Mouse (Mus musculus): ENCODE measurements around the gene Mgll. TPM values are rescaled to one million over a fixed set of nuclear protein-coding genes. Genes with fewer than 3 reads are reported as not detected.

Gene Mgll
- polyA plus RNA-seq, 1 experiment from 2014 or later = 1.1 TPM

GRCm38 (mm10) chr6:88793872-88794271 lies 69.7 kb downstream of the Mgll start:
- peaks cover 21% of the 10 kb centered on the region; the same call in 1 of the 2 replicates for H3K4me1 ChIP-seq
- no peak for ATAC-seq (ENCODE audit: low FRiP score, low read depth)
- 0 out of 2 replicates have a peak, but pooled peaks cover 7% of the 10 kb centered on the region for H3K27me3 ChIP-seq
- WGBS = 85% methylated on average over 13 of the region's 13 CpGs
- H3K27ac ChIP-seq (replicated peaks) = no peak overlapping the region
- H3K36me3 ChIP-seq = no peaks in the 10 kb centered on the region
- no peak overlapping the region for H3K9ac ChIP-seq (replicated peaks)
- no peak overlapping the region for H3K4me2 ChIP-seq (replicated peaks)
- H3K4me3 ChIP-seq = no peak overlapping the region
- no peaks in the 10 kb centered on the region for H3K9me3 ChIP-seq

DNA sequence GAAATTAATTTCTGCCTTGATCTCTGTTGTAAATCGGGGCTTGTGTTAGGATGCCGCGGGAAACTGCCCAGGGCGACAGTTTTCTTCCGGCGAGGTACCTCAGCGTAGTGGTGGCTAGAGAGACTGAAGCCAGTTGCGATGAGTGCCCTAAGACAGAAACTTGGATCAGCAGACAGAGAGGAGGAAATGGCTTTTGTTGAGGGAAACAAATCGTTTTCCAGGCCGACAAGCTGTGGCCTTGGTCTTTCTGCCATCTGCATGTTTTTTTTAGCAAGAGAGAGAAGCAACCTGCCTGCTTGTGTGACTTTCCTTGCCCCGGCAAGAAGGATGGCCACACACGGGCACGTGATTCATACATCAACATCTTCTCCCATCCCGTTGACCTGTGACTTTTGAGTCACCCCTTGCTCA lies 70.4 kb downstream of the Mgll start:
- 79% methylated on average over 14 of the region's 14 CpGs for WGBS
- no peak for ATAC-seq (ENCODE audit: low FRiP score, low read depth)
- no peaks in the 10 kb centered on the region for H3K36me3 ChIP-seq
- 0 out of 2 replicates have a peak, but pooled peaks cover 4% of the 10 kb centered on the region for H3K27me3 ChIP-seq
- peaks cover 21% of the 10 kb centered on the region; the same call in 1 of the 2 replicates for H3K4me1 ChIP-seq
- no peak overlapping the region for H3K27ac ChIP-seq (replicated peaks)
- no peaks in the 10 kb centered on the region for H3K9me3 ChIP-seq
- no peak overlapping the region for H3K9ac ChIP-seq (replicated peaks)
- no peak overlapping the region for H3K4me2 ChIP-seq (replicated peaks)
- no peak overlapping the region for H3K4me3 ChIP-seq

DNA sequence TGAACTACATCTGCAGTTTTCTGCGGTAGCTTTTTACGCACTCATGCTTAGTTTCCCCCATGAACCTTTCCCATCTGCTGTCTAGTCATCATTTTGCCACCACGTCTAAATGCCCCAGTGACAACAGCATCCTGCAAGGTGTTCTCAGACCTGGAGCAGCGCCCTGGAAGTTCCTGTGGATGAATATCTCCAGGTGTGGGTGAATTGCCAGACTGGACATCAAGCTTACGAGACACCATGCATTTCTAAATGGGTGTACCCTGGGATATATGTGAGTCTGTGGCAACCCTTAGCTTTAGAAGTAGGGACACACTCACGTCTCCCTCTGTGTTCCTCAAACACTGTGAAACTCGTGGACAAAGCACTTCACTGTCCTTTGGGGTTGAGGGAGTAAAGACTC lies 76.0 kb downstream of the Mgll start:
- no peak overlapping the region for H3K4me2 ChIP-seq (replicated peaks)
- H3K9me3 ChIP-seq = no peaks in the 10 kb centered on the region
- no peak overlapping the region for H3K4me3 ChIP-seq
- H3K36me3 ChIP-seq = no peaks in the 10 kb centered on the region
- WGBS = 85% methylated on average over 7 of the region's 7 CpGs
- no peak for ATAC-seq (ENCODE audit: low FRiP score, low read depth)
- H3K27ac ChIP-seq (replicated peaks) = no peak overlapping the region
- H3K4me1 ChIP-seq = 0 out of 2 replicates have a peak, but pooled peaks cover 3% of the 10 kb centered on the region
- H3K27me3 ChIP-seq = no peaks in the 10 kb centered on the region
- no peak overlapping the region for H3K9ac ChIP-seq (replicated peaks)

DNA sequence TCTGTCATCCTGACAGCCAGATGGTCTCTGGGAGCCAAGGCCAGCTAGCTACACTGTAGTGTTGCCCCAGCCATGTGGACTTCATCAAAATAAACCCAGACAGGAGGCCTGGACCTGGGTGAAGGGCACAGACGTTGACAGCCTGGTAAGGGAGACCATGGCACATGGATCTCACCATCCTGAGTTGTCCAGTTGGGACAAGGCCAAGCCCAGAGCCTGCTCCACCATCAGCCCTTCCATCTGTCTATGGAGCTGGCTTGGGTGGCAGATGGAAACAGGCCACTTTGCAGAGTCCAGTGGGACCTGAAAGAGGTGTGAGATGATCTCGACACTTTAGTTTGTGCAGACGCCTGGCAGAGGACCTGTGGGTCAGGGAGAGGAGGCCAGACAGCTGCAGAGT lies 76.5 kb downstream of the Mgll start:
- 70% methylated on average over 3 of the region's 3 CpGs for WGBS
- Histone ChIP-seq H3K4me1 (0 out of 2 replicates have a peak, but pooled peaks cover 3% of the 10 kb centered on the region), H3K4me3 (no peak overlapping the region), H3K9ac (replicated peaks) (no peak overlapping the region), H3K36me3 (no peaks in the 10 kb centered on the region), H3K27me3 (no peaks in the 10 kb centered on the region), H3K27ac (replicated peaks) (no peak overlapping the region), H3K4me2 (replicated peaks) (no peak overlapping the region), H3K9me3 (no peaks in the 10 kb centered on the region)
- ATAC-seq (ENCODE audit: low FRiP score, low read depth) = no peak

DNA sequence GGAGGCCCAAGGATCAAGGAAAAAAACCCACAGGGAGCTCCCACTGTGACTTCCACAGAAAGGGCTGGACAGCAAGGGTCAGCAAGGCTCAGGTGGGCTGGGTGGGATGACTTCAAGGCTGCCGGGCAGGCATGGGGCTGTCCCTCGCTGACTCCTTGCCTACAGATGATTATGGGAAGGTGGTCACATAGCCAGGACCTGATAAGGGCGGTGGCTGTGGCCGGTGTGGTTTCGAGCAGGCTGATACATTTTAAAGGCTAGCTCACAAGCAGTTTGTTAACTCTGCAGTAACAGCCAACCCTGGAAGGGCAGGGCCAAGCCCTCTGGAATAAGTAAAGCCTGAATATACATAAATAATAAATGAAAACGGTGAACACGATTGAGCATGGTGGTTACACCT lies 78.8 kb downstream of the Mgll start:
- 0 out of 2 replicates have a peak, but pooled peaks cover 6% of the 10 kb centered on the region for H3K4me1 ChIP-seq
- no peak overlapping the region for H3K4me2 ChIP-seq (replicated peaks)
- H3K36me3 ChIP-seq = no peaks in the 10 kb centered on the region
- H3K4me3 ChIP-seq = no peak overlapping the region
- WGBS = 84% methylated on average over 7 of the region's 7 CpGs
- ATAC-seq (ENCODE audit: low FRiP score, low read depth) = no peak
- H3K9ac ChIP-seq (replicated peaks) = no peak overlapping the region
- H3K27ac ChIP-seq (replicated peaks) = no peak overlapping the region
- no peaks in the 10 kb centered on the region for H3K27me3 ChIP-seq
- H3K9me3 ChIP-seq = no peaks in the 10 kb centered on the region

- Histone ChIP-seq H3K4me3 (no peak overlapping the region), H3K27ac (replicated peaks) (no peak overlapping the region), H3K27me3 (no peaks in the 10 kb centered on the region), H3K4me1 (0 out of 2 replicates have a peak, but pooled peaks cover 6% of the 10 kb centered on the region), H3K9ac (replicated peaks) (no peak overlapping the region), H3K36me3 (no peaks in the 10 kb centered on the region), H3K4me2 (replicated peaks) (no peak overlapping the region), H3K9me3 (no peaks in the 10 kb centered on the region)
- no peak for ATAC-seq (ENCODE audit: low FRiP score, low read depth)
- WGBS = 82% methylated on average over 4 of the region's 4 CpGs
Measured at GRCm38 (mm10) chr6:88803957-88804695, 79.9 kb downstream of the Mgll start.

DNA sequence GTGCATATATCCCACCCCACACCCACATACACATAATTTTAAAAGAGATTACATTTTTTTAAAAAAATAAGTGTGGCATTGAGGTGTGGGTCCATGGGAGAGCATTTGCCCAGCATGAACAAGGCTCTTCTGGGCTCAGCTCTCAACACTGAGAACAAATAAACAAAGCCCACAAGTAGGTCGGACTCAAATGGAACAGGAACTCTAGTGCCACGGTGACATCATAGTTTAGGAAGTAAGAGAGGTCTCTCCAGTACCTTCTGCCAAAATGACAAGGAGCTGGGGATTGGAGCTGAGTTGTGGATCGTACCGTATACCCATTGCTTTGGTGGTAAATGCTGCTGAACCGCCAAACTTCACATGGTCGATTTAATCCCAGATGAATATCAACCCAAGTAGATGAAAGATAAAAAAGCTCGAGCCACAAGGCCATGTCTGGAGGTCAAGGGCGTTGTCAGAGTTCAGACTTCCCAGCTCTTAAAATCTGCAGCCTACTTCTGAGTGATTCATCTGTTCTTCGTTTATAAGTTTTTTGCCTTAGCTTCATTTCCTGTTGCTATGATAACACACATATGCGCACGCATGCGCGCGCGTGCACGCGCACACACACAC lies 80.9 kb downstream of the Mgll start:
- H3K9me3 ChIP-seq = no peaks in the 10 kb centered on the region
- H3K27me3 ChIP-seq = no peaks in the 10 kb centered on the region
- H3K27ac ChIP-seq (replicated peaks) = no peak overlapping the region
- H3K9ac ChIP-seq (replicated peaks) = no peak overlapping the region
- H3K4me1 ChIP-seq = 0 out of 2 replicates have a peak, but pooled peaks cover 6% of the 10 kb centered on the region
- H3K4me2 ChIP-seq (replicated peaks) = no peak overlapping the region
- H3K4me3 ChIP-seq = no peak overlapping the region
- ATAC-seq (ENCODE audit: low FRiP score, low read depth) = no peak
- 92% methylated on average over 17 of the region's 17 CpGs for WGBS
- no peaks in the 10 kb centered on the region for H3K36me3 ChIP-seq

GRCm38 (mm10) chr6:88809091-88810037 lies 85.2 kb downstream of the Mgll start:
- Histone ChIP-seq H3K4me3 (no peak overlapping the region), H3K27ac (replicated peaks) (no peak overlapping the region), H3K27me3 (no peaks in the 10 kb centered on the region), H3K36me3 (no peaks in the 10 kb centered on the region), H3K4me2 (replicated peaks) (no peak overlapping the region), H3K9me3 (no peaks in the 10 kb centered on the region), H3K9ac (replicated peaks) (no peak overlapping the region), H3K4me1 (0 out of 2 replicates have a peak, but pooled peaks cover 3% of the 10 kb centered on the region)
- ATAC-seq (ENCODE audit: low FRiP score, low read depth) = no peak
- WGBS = 73% methylated on average over 23 of the region's 23 CpGs

GRCm38 (mm10) chr6:88810291-88810690 lies 86.1 kb downstream of the Mgll start:
- ATAC-seq (ENCODE audit: low FRiP score, low read depth) = 0 out of 2 replicates have a peak, but pooled peaks have one; percentile 4

GRCm38 (mm10) chr6:88811396-88811795 lies 87.2 kb downstream of the Mgll start:
- WGBS = 57% methylated on average over 7 of the region's 7 CpGs
- no peaks in the 10 kb centered on the region for H3K9me3 ChIP-seq
- peaks cover 10% of the 10 kb centered on the region for H3K4me1 ChIP-seq
- no peaks in the 10 kb centered on the region for H3K27me3 ChIP-seq
- no peak overlapping the region for H3K4me3 ChIP-seq
- H3K36me3 ChIP-seq = no peaks in the 10 kb centered on the region
- no peak overlapping the region for H3K4me2 ChIP-seq (replicated peaks)
- H3K27ac ChIP-seq (replicated peaks) = no peak overlapping the region
- H3K9ac ChIP-seq (replicated peaks) = no peak overlapping the region
- no peak for ATAC-seq (ENCODE audit: low FRiP score, low read depth)

More at GRCm38 (mm10) chr6:88810291-88810690, 86.1 kb downstream of the Mgll start:
- Histone ChIP-seq H3K4me1 (peaks cover 7% of the 10 kb centered on the region), H3K4me3 (no peak overlapping the region), H3K36me3 (no peaks in the 10 kb centered on the region), H3K4me2 (replicated peaks) (no peak overlapping the region), H3K27ac (replicated peaks) (no peak overlapping the region), H3K27me3 (no peaks in the 10 kb centered on the region), H3K9ac (replicated peaks) (no peak overlapping the region), H3K9me3 (no peaks in the 10 kb centered on the region)
- WGBS = 52% methylated on average over 3 of the region's 3 CpGs

DNA sequence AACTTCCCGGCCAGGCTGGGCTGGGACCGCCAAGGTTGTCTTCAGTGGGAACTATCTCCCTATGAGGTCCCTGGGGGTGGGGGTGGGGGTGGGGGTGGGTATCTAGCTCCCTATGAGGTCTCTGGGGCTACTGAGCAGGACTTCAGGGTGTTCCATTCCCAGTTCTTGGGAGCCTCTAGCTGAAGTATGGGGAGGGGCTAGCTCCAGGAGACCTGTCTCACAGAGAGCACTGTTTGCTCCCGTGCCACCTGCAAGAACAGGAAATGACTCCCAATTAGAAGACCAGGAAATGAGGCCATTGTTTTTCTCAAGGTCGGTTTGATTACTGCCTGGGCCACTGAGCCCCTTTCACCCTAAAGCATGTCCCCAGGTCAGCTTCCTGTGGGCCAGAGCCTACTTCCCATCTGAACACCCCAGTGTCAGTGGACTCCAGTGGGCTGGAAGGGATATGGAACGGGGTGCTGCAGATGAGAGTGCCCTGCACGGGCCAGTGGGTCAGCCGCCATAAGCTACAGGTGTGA lies 87.7 kb downstream of the Mgll start:
- H3K27me3 ChIP-seq = no peaks in the 10 kb centered on the region
- no peaks in the 10 kb centered on the region for H3K36me3 ChIP-seq
- no peaks in the 10 kb centered on the region for H3K9me3 ChIP-seq
- no peak overlapping the region for H3K27ac ChIP-seq (replicated peaks)
- no peak overlapping the region for H3K4me2 ChIP-seq (replicated peaks)
- 76% methylated on average over 7 of the region's 7 CpGs for WGBS
- peaks cover 10% of the 10 kb centered on the region for H3K4me1 ChIP-seq
- H3K9ac ChIP-seq (replicated peaks) = no peak overlapping the region
- no peak for ATAC-seq (ENCODE audit: low FRiP score, low read depth)
- H3K4me3 ChIP-seq = no peak overlapping the region

Measured in midbrain, embryonic 12.5 days (tissue).